Mouse (Mus musculus) cerebellum, adult 2 months (tissue): ENCODE measurements around the gene Stmn3. TPM values are rescaled to one million over a fixed set of nuclear protein-coding genes. Genes with fewer than 3 reads are reported as not detected.
A peak's percentile ranks its signal among the peaks of the same experiment; 100 is the strongest.

Experiments used
- DNase-seq, 2 experiments: peaks; one replicate each; pipeline ENCODE4 v3.0.0; 2021
- H3K27ac ChIP-seq: fragments of 200-500 bp; 2 replicates; pipeline ENCODE4 v1.5.1; 2012; ENCODE audit warnings: low read length, control low read depth, inconsistent platforms; ENCODE audit not compliant: insufficient read depth
- H3K27me3 ChIP-seq: fragments of 200-500 bp; 2 replicates; pipeline ENCODE4 v1.6.1; 2012; ENCODE audit warnings: inconsistent platforms, mild to moderate bottlenecking, low read length, moderate library complexity; ENCODE audit not compliant: control insufficient read depth, insufficient read depth
- H3K4me1 ChIP-seq: fragments of 200-500 bp; 2 replicates; pipeline ENCODE4 v1.6.1; 2011; ENCODE audit warnings: low read length; ENCODE audit not compliant: control insufficient read depth, insufficient read depth
- H3K4me3 ChIP-seq: fragments of 200-500 bp; replicated peaks from 2 replicates; pipeline ENCODE3; 2011; ENCODE audit warnings: mild to moderate bottlenecking, low read depth, low read length, control low read depth; ENCODE audit not compliant: insufficient read depth
- CTCF ChIP-seq: fragments of 200-500 bp; IDR thresholded peaks from 2 replicates; pipeline ENCODE4 v1.5.1; 2011; ENCODE audit warnings: low read depth, mild to moderate bottlenecking, control low read depth, low read length, moderate library complexity, borderline replicate concordance; ENCODE audit not compliant: insufficient read depth
- POLR2A ChIP-seq: fragments of 200-500 bp; IDR thresholded peaks from 2 replicates; pipeline ENCODE4 v1.6.1; 2011; ENCODE audit warnings: low read length, control low read depth, borderline replicate concordance; ENCODE audit not compliant: insufficient read depth
- WGBS: fragments of 180-500 bp; shearing (Covaris S2); methylation state at CpG from one replicate; pipeline ENCODE4 v1.1.7; 2018; 5-methylcytosine and 5-hydroxymethylcytosine counted together
- polyA plus RNA-seq: library from polyadenylated mRNA; depleted of rRNA; stranded (reverse); fragments of >200 nt; gene quantifications from 2 replicates; pipeline ENCODE4 v1.2.3, GENCODE M21; 2012; rRNA removed

The Stmn3 gene
- polyA plus RNA-seq, 1 experiment: 1,100 TPM

- WGBS: 3% methylated on average over 1 of the region's 1 CpGs
- Histone ChIP-seq H3K4me3 (no peak overlapping the region), H3K27ac (no peak overlapping the region), H3K27me3 (no peaks in the 10 kb centered on the region), H3K4me1 (no peaks in the 10 kb centered on the region)
- peak in 1 of 2 experiments; percentile 23 for DNase-seq
- no peak for TF ChIP-seq POLR2A
- no peak for TF ChIP-seq CTCF
These were observed 34.3 kb downstream of the Stmn3 start for GRCm38 (mm10) chr2:181279968-181280367.

GRCm38 (mm10) chr2:181277866-181278265 lies 36.4 kb downstream of the Stmn3 start:
- H3K4me1 ChIP-seq: no peaks in the 10 kb centered on the region
- TF ChIP-seq CTCF (no peak), POLR2A (no peak)
- H3K27ac ChIP-seq: no peak overlapping the region
- H3K4me3 ChIP-seq: no peak overlapping the region
- WGBS: 87% methylated on average over 3 of the region's 3 CpGs
- H3K27me3 ChIP-seq: no peaks in the 10 kb centered on the region
- no peak for DNase-seq

- WGBS: 89% methylated on average over 1 of the region's 1 CpGs
- H3K4me3 ChIP-seq: no peak overlapping the region
- H3K27me3 ChIP-seq: no peaks in the 10 kb centered on the region
- H3K4me1 ChIP-seq: no peaks in the 10 kb centered on the region
- H3K27ac ChIP-seq: no peak overlapping the region
- TF ChIP-seq CTCF (no peak), POLR2A (no peak)
- no peak for DNase-seq
These were observed 37.5 kb downstream of the Stmn3 start for GRCm38 (mm10) chr2:181276766-181277165.

- TF ChIP-seq POLR2A (no peak), CTCF (no peak)
- Histone ChIP-seq H3K27me3 (no peaks in the 10 kb centered on the region; the same call in 1 of the 2 replicates), H3K4me1 (no peaks in the 10 kb centered on the region), H3K4me3 (no peak overlapping the region), H3K27ac (no peak overlapping the region)
- WGBS: 76% methylated on average over 4 of the region's 4 CpGs
- DNase-seq: no peak
These were observed 39.7 kb downstream of the Stmn3 start for GRCm38 (mm10) chr2:181274639-181275038.

- over 99% methylated on average over 2 of the region's 2 CpGs for WGBS
- no peaks in the 10 kb centered on the region; the same call in 1 of the 2 replicates for H3K27me3 ChIP-seq
- TF ChIP-seq POLR2A (no peak), CTCF (no peak)
- DNase-seq: no peak
- no peaks in the 10 kb centered on the region for H3K4me1 ChIP-seq
- no peak overlapping the region for H3K27ac ChIP-seq
- H3K4me3 ChIP-seq: no peak overlapping the region
These were observed 40.5 kb downstream of the Stmn3 start for GRCm38 (mm10) chr2:181273829-181274228.

- no peaks in the 10 kb centered on the region for H3K4me1 ChIP-seq
- no peak overlapping the region for H3K4me3 ChIP-seq
- no peak for TF ChIP-seq POLR2A
- TF ChIP-seq CTCF: no peak
- DNase-seq: no peak
- 93% methylated on average over 2 of the region's 2 CpGs for WGBS
- H3K27me3 ChIP-seq: no peaks in the 10 kb centered on the region; the same call in 1 of the 2 replicates
- H3K27ac ChIP-seq: no peak overlapping the region
These were observed 42.2 kb downstream of the Stmn3 start for GRCm38 (mm10) chr2:181272092-181272491.

- WGBS: 61% methylated on average over 2 of the region's 2 CpGs
- TF ChIP-seq CTCF (no peak), POLR2A (no peak)
- no peak overlapping the region for H3K4me3 ChIP-seq
- H3K4me1 ChIP-seq: no peaks in the 10 kb centered on the region
- no peaks in the 10 kb centered on the region; the same call in 1 of the 2 replicates for H3K27me3 ChIP-seq
- no peak for DNase-seq
- H3K27ac ChIP-seq: no peak overlapping the region
These were observed 47.5 kb downstream of the Stmn3 start for GRCm38 (mm10) chr2:181266839-181267238.

Other genes starting within 250 kb of the Stmn3 start
- 115 and 125 TPM in 2 replicates for gene Kcnq2, start 179.2 kb downstream of the Stmn3 start, polyA plus RNA-seq
- gene Eef1a2, start 157.5 kb downstream of the Stmn3 start, polyA plus RNA-seq: 1,226 and 1,413 TPM in 2 replicates
- gene Ppdpf, start 127.3 kb downstream of the Stmn3 start, polyA plus RNA-seq: 110 and 111 TPM in 2 replicates
- 0.03 and 0.07 TPM in 2 replicates for gene Ptk6, start 111.7 kb downstream of the Stmn3 start, polyA plus RNA-seq
- gene Srms, start 101.3 kb downstream of the Stmn3 start, polyA plus RNA-seq: 0.41 and 0.46 TPM in 2 replicates
- 0.46 TPM in 1 of 2 replicates, not detected in the other for gene Fndc11, start 94.5 kb downstream of the Stmn3 start, polyA plus RNA-seq
- 2.4 and 2.8 TPM in 2 replicates for gene Helz2, start 72.5 kb downstream of the Stmn3 start, polyA plus RNA-seq
- 28.7 and 30.1 TPM in 2 replicates for gene Gmeb2, start 26.5 kb downstream of the Stmn3 start, polyA plus RNA-seq
- 88.5 and 103 TPM in 2 replicates for gene Rtel1, start 5.2 kb upstream of the Stmn3 start, polyA plus RNA-seq
- gene Zgpat, start 50.4 kb upstream of the Stmn3 start, polyA plus RNA-seq: 102 and 106 TPM in 2 replicates
- 75.6 and 77.7 TPM in 2 replicates for gene Arfrp1, start 50.9 kb upstream of the Stmn3 start, polyA plus RNA-seq
- 79.8 and 85.0 TPM in 2 replicates for gene Lime1, start 65.6 kb upstream of the Stmn3 start, polyA plus RNA-seq
- 31.9 and 34.6 TPM in 2 replicates for gene Zbtb46, start 144.9 kb upstream of the Stmn3 start, polyA plus RNA-seq
- gene Abhd16b, start 178.7 kb upstream of the Stmn3 start, polyA plus RNA-seq: not detected in 2 replicates
- 154 and 159 TPM in 2 replicates for gene Tpd52l2, start 182.6 kb upstream of the Stmn3 start, polyA plus RNA-seq
- gene Dnajc5, start 206.0 kb upstream of the Stmn3 start, polyA plus RNA-seq: 218 and 230 TPM in 2 replicates